ENCODE assay signal across 13 mouse cellular contexts in the genomic region with DNA sequence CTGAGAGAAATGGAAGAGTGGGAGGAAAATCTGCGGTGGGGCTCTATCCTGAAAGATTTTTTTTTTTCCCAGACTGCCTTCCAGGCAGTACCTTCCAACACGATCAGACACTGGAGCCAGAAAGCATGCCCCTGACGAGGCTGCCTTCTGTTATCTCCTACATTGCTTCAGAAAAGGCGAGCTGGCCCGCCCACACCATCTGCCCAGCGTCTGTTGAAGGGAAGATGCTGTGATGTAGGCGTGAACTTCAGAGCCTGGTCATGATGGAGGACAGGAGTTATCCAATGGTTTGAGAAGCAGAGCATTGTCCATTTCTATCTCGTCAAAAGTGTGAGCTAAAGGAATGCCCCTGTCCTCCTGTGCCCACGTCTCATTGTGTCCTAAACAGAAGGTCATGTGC.
DNase-seq lines count a peak whose midpoint lies in the region; ATAC-seq and TF ChIP-seq lines count a peak whose summit lies in the region.
"Had no signal": no experiment of that assay in that cellular context is flagged by ENCODE, and none has a peak within 500 bp of the region (broad histone marks: within the 10 kb centered on the region; RNA-seq: fewer than 3 reads in every experiment).

No protein-coding gene starts in this region.

- intact Hi-C loops in left cerebral cortex, adult 2 months (cut with DNase I), result loop anchor here (2.0 kb wide), 1 partner anchor 45 kb away; no protein-coding TSS in a partner anchor
- intact Hi-C loops in heart, postnatal 14 days (cut with DNase I), result no loop called here

- DNase-seq in right cerebral cortex, adult 18-20 months, result peak; percentile 75
- no peak for DNase-seq in right cerebral cortex, postnatal 4 days
- DNase-seq in left cerebral cortex, adult 2 months (ENCODE audit: extremely low spot score in 1 of 2, low spot score in 2 of 2), result peak; percentile 35 to 62
- DNase-seq in telencephalon, adult 2 months (ENCODE audit: low read depth, low spot score), result peak; percentile 64
- DNase-seq in thymus, postnatal 25 days, result no peak
- no peak for DNase-seq in embryo, embryonic 10.5 days (ENCODE audit: low spot score)
- no peak for DNase-seq in heart, postnatal 14 days

- ATAC-seq in forebrain, embryonic 15.5 days (replicated peaks), result no peak; the same call in 1 of the 2 replicates
- ATAC-seq: liver, embryonic 12.5 days had no signal

- H3K36me3 ChIP-seq in forebrain, embryonic 15.5 days, result no peaks in the 10 kb centered on the region
- H3K36me3 ChIP-seq: heart, embryonic 15.5 days; kidney, embryonic 15.5 days; liver, embryonic 12.5 days; neural tube, embryonic 12.5 days had no signal

- no peak overlapping the region for H3K4me2 ChIP-seq in forebrain, embryonic 15.5 days (replicated peaks)
- H3K4me2 ChIP-seq: heart, embryonic 15.5 days; kidney, embryonic 15.5 days; liver, embryonic 12.5 days; neural tube, embryonic 12.5 days had no signal

- H3K9ac ChIP-seq in forebrain, embryonic 15.5 days (replicated peaks), result no peak overlapping the region
- H3K9ac ChIP-seq: heart, embryonic 15.5 days; kidney, embryonic 15.5 days; liver, embryonic 12.5 days; neural tube, embryonic 12.5 days had no signal

- H3K4me1 ChIP-seq in forebrain, embryonic 15.5 days, result peaks cover 41% of the 10 kb centered on the region
- H3K4me1 ChIP-seq: liver, embryonic 12.5 days had no signal

- no peaks in the 10 kb centered on the region for H3K9me3 ChIP-seq in forebrain, embryonic 15.5 days
- H3K9me3 ChIP-seq: heart, embryonic 15.5 days; kidney, embryonic 15.5 days; neural tube, embryonic 12.5 days had no signal

- no peak overlapping the region for H3K4me3 ChIP-seq in forebrain, embryonic 15.5 days
- H3K4me3 ChIP-seq in left cerebral cortex, adult 2 months, result no peak overlapping the region
- H3K4me3 ChIP-seq: heart, embryonic 15.5 days; kidney, embryonic 15.5 days; liver, embryonic 12.5 days; neural tube, embryonic 12.5 days had no signal

- no peaks in the 10 kb centered on the region for H3K27me3 ChIP-seq in forebrain, embryonic 15.5 days
- H3K27me3 ChIP-seq: heart, embryonic 15.5 days; kidney, embryonic 15.5 days; liver, embryonic 12.5 days; neural tube, embryonic 12.5 days had no signal

- WGBS in forebrain, embryonic 15.5 days, result 48% methylated on average over 9 of the region's 9 CpGs

- no peak for TF ChIP-seq CTCF in left cerebral cortex, adult 2 months (IDR thresholded peaks at IDR 0.05)

- H3K27ac ChIP-seq in forebrain, embryonic 15.5 days (replicated peaks), result peak overlapping the region; percentile 13; the same call in 1 of the 2 replicates
- H3K27ac ChIP-seq in left cerebral cortex, adult 2 months, result 0 out of 2 replicates have a peak overlapping the region, but pooled peaks have one; percentile 36
- H3K27ac ChIP-seq: heart, embryonic 15.5 days; kidney, embryonic 15.5 days; liver, embryonic 12.5 days; macrophage; neural tube, embryonic 12.5 days had no signal

Comparison
In these comparisons a context has a peak if more than half of its experiments do, and no peak if none do; other contexts are left out.
1. DNase-seq: peak in right cerebral cortex, adult 18-20 months (single experiment), left cerebral cortex, adult 2 months (2 of 2) and telencephalon, adult 2 months (single experiment); none in right cerebral cortex, postnatal 4 days (single experiment), thymus, postnatal 25 days (single experiment), embryo, embryonic 10.5 days (single experiment) and heart, postnatal 14 days (0 of 2).